Mouse (Mus musculus) hindbrain, embryonic 16.5 days (tissue): ENCODE data around the gene Nsun2. TPM values are rescaled to one million over a fixed set of nuclear protein-coding genes. Genes with fewer than 3 reads are reported as not detected.
"Not testable (repeated sequence)": the region's sequence is repeated elsewhere in the genome, so short reads cannot be mapped to it uniquely, and the experiment has no call there.

Experiments
- ATAC-seq: fragments of 200-750 bp; cut with Nextera tagmentation; 2 replicates; pipeline ENCODE4 v1.8.0; 2017; ENCODE audit warnings: moderate TSS enrichment, moderate library complexity
- H3K27ac ChIP-seq: fragments of 300-500 bp; sonication (generic); 2 replicates; pipeline ENCODE4 v1.5.1; 2014; ENCODE audit warnings: low read depth, mild to moderate bottlenecking, control low read depth, low read length, moderate library complexity
- H3K27me3 ChIP-seq: fragments of 300-500 bp; sonication (generic); replicated peaks from 2 replicates; pipeline ENCODE4 v1.6.1; 2014; ENCODE audit warnings: low read length; ENCODE audit not compliant: control insufficient read depth, insufficient read depth
- H3K36me3 ChIP-seq: fragments of 300-500 bp; sonication (generic); 2 replicates; pipeline ENCODE4 v1.6.1; 2014; ENCODE audit warnings: mild to moderate bottlenecking, low read length, moderate library complexity, mixed read lengths; ENCODE audit not compliant: control insufficient read depth, insufficient read depth
- H3K4me1 ChIP-seq: fragments of 300-500 bp; sonication (generic); 2 replicates; pipeline ENCODE4 v1.6.1; 2014; ENCODE audit warnings: low read depth, low read length; ENCODE audit not compliant: control insufficient read depth, insufficient read depth
- H3K4me2 ChIP-seq: fragments of 300-500 bp; sonication (generic); 2 replicates; pipeline ENCODE4 v1.6.1; 2014; ENCODE audit warnings: mild to moderate bottlenecking, low read length, control low read depth, moderate library complexity
- H3K4me3 ChIP-seq: fragments of 300-500 bp; sonication (generic); 2 replicates; pipeline ENCODE4 v1.5.1; 2014; ENCODE audit warnings: mild to moderate bottlenecking, low read length, control low read depth, moderate library complexity
- H3K9ac ChIP-seq: fragments of 300-500 bp; sonication (generic); 2 replicates; pipeline ENCODE4 v1.6.1; 2014; ENCODE audit warnings: low read depth, mild to moderate bottlenecking, control low read depth, low read length, moderate library complexity
- H3K9me3 ChIP-seq: fragments of 300-500 bp; sonication (generic); 2 replicates; pipeline ENCODE4 v1.6.1; 2014; ENCODE audit warnings: mild to moderate bottlenecking, low read length, moderate library complexity; ENCODE audit not compliant: control insufficient read depth
- WGBS: fragments of 180-500 bp; shearing (Covaris S2); extraction: QIAGEN DNeasy Blood & Tissue Kit; methylation state at CpG from one replicate; pipeline ENCODE4 v1.1.7; 2014; 5-methylcytosine and 5-hydroxymethylcytosine counted together
- polyA plus RNA-seq: library from polyadenylated mRNA; unstranded; fragments of >200 nt; fragmentation: Nextera tagmentation; extraction: Ambion mirVana; gene quantifications from 2 replicates; pipeline ENCODE4 v1.2.1, GENCODE M21; 2015

The Nsun2 gene
- polyA plus RNA-seq, 1 experiment from 2014 or later, result 73.8 TPM

- no peak overlapping the region for H3K9ac ChIP-seq
- ATAC-seq, result no peak
- no peaks in the 10 kb centered on the region for H3K27me3 ChIP-seq
- no peak overlapping the region for H3K4me2 ChIP-seq
- H3K4me1 ChIP-seq, result no peaks in the 10 kb centered on the region
- no peak overlapping the region for H3K27ac ChIP-seq
- peaks cover 82% of the 10 kb centered on the region for H3K36me3 ChIP-seq
- H3K9me3 ChIP-seq, result no peaks in the 10 kb centered on the region
- 88% methylated on average over 4 of the region's 4 CpGs for WGBS
- no peak overlapping the region for H3K4me3 ChIP-seq
Measured at GRCm38 (mm10) chr13:69631659-69632058, 98.1 kb downstream of the Nsun2 start.

- no peak overlapping the region for H3K4me2 ChIP-seq
- H3K4me3 ChIP-seq, result no peak overlapping the region
- no peaks in the 10 kb centered on the region for H3K27me3 ChIP-seq
- 74% methylated on average over 9 of the region's 9 CpGs for WGBS
- peaks cover 73% of the 10 kb centered on the region for H3K36me3 ChIP-seq
- no peak overlapping the region for H3K27ac ChIP-seq
- no peaks in the 10 kb centered on the region for H3K9me3 ChIP-seq
- H3K4me1 ChIP-seq, result no peaks in the 10 kb centered on the region
- H3K9ac ChIP-seq, result no peak overlapping the region
- no peak for ATAC-seq
Measured at GRCm38 (mm10) chr13:69633551-69633950, 100.0 kb downstream of the Nsun2 start.

GRCm38 (mm10) chr13:69633988-69634387, 100.4 kb downstream of the Nsun2 start:
- WGBS, result 95% methylated on average over 2 of the region's 2 CpGs
- ATAC-seq, result no peak
- H3K27ac ChIP-seq, result no peak overlapping the region
- H3K27me3 ChIP-seq, result no peaks in the 10 kb centered on the region
- H3K36me3 ChIP-seq, result peaks cover 68% of the 10 kb centered on the region
- H3K4me3 ChIP-seq, result no peak overlapping the region
- no peak overlapping the region for H3K4me2 ChIP-seq
- H3K4me1 ChIP-seq, result no peaks in the 10 kb centered on the region
- H3K9me3 ChIP-seq, result no peaks in the 10 kb centered on the region
- no peak overlapping the region for H3K9ac ChIP-seq

- H3K9ac ChIP-seq, H3K27me3 ChIP-seq, H3K9me3 ChIP-seq, H3K4me2 ChIP-seq, H3K4me3 ChIP-seq, H3K27ac ChIP-seq, H3K4me1 ChIP-seq, ATAC-seq: not testable (repeated sequence)
- peaks cover 54% of the 10 kb centered on the region for H3K36me3 ChIP-seq
- WGBS, result 97% methylated on average over 7 of the region's 7 CpGs
Measured at GRCm38 (mm10) chr13:69635836-69636235, 102.3 kb downstream of the Nsun2 start.

- Histone ChIP-seq H3K36me3 (peaks cover 49% of the 10 kb centered on the region), H3K4me1 (no peaks in the 10 kb centered on the region), H3K9me3 (no peaks in the 10 kb centered on the region), H3K27ac (no peak overlapping the region), H3K4me2 (no peak overlapping the region), H3K4me3 (no peak overlapping the region), H3K9ac (no peak overlapping the region), H3K27me3 (no peaks in the 10 kb centered on the region)
- WGBS, result 94% methylated on average over 3 of the region's 3 CpGs
- ATAC-seq, result no peak
Measured at GRCm38 (mm10) chr13:69636375-69636774, 102.8 kb downstream of the Nsun2 start.

GRCm38 (mm10) chr13:69636816-69637215, 103.3 kb downstream of the Nsun2 start:
- WGBS, result 90% methylated on average over 6 of the region's 6 CpGs
- Histone ChIP-seq H3K27me3 (no peaks in the 10 kb centered on the region), H3K36me3 (peaks cover 45% of the 10 kb centered on the region)

GRCm38 (mm10) chr13:69637657-69638056, 104.1 kb downstream of the Nsun2 start:
- Histone ChIP-seq H3K9me3 (no peaks in the 10 kb centered on the region), H3K9ac (no peak overlapping the region), H3K4me2 (no peak overlapping the region), H3K27me3 (no peaks in the 10 kb centered on the region), H3K27ac (no peak overlapping the region), H3K4me3 (no peak overlapping the region), H3K4me1 (no peaks in the 10 kb centered on the region), H3K36me3 (peaks cover 38% of the 10 kb centered on the region)
- ATAC-seq, result no peak
- 90% methylated on average over 9 of the region's 9 CpGs for WGBS

More at GRCm38 (mm10) chr13:69636816-69637215, 103.3 kb downstream of the Nsun2 start:
- H3K9me3 ChIP-seq, result no peaks in the 10 kb centered on the region
- no peak overlapping the region for H3K4me3 ChIP-seq
- H3K27ac ChIP-seq, result no peak overlapping the region
- no peak for ATAC-seq
- H3K9ac ChIP-seq, result no peak overlapping the region
- H3K4me2 ChIP-seq, result no peak overlapping the region
- no peaks in the 10 kb centered on the region for H3K4me1 ChIP-seq

GRCm38 (mm10) chr13:69638108-69638626, 104.6 kb downstream of the Nsun2 start:
- Histone ChIP-seq H3K4me3 (no peak overlapping the region), H3K4me1 (no peaks in the 10 kb centered on the region), H3K9me3 (no peaks in the 10 kb centered on the region), H3K4me2 (no peak overlapping the region), H3K36me3 (peaks cover 37% of the 10 kb centered on the region), H3K27me3 (no peaks in the 10 kb centered on the region), H3K27ac (no peak overlapping the region), H3K9ac (no peak overlapping the region)
- no peak for ATAC-seq
- WGBS, result 90% methylated on average over 6 of the region's 6 CpGs

- H3K4me3 ChIP-seq, result no peak overlapping the region
- no peak overlapping the region for H3K9ac ChIP-seq
- no peaks in the 10 kb centered on the region for H3K4me1 ChIP-seq
- H3K27ac ChIP-seq, result no peak overlapping the region
- H3K9me3 ChIP-seq, result no peaks in the 10 kb centered on the region
- ATAC-seq, result no peak
- H3K4me2 ChIP-seq, result no peak overlapping the region
- WGBS, result 87% methylated on average over 5 of the region's 5 CpGs
- no peaks in the 10 kb centered on the region for H3K27me3 ChIP-seq
- peaks cover 26% of the 10 kb centered on the region for H3K36me3 ChIP-seq
Measured at GRCm38 (mm10) chr13:69639251-69639650, 105.7 kb downstream of the Nsun2 start.

GRCm38 (mm10) chr13:69640126-69640525, 106.6 kb downstream of the Nsun2 start:
- Histone ChIP-seq H3K36me3 (peaks cover 19% of the 10 kb centered on the region), H3K4me2 (no peak overlapping the region), H3K4me1 (no peaks in the 10 kb centered on the region), H3K27ac (no peak overlapping the region), H3K4me3 (no peak overlapping the region), H3K9me3 (no peaks in the 10 kb centered on the region), H3K27me3 (no peaks in the 10 kb centered on the region), H3K9ac (no peak overlapping the region)
- WGBS, result 97% methylated on average over 4 of the region's 4 CpGs
- ATAC-seq, result no peak
